Mouse (Mus musculus): ENCODE results near the gene Sart3. TPM values are rescaled to one million over a fixed set of nuclear protein-coding genes. Genes with fewer than 3 reads are reported as not detected.

Sart3 gene
- total RNA-seq, 2 experiments from 2014 or later: 41.8 to 47.3 TPM

GRCm38 (mm10) chr5:113712861-113713260, 59.4 kb downstream of the Sart3 start:
- intact Hi-C loops (cut with DNase I): no loop called here

DNA sequence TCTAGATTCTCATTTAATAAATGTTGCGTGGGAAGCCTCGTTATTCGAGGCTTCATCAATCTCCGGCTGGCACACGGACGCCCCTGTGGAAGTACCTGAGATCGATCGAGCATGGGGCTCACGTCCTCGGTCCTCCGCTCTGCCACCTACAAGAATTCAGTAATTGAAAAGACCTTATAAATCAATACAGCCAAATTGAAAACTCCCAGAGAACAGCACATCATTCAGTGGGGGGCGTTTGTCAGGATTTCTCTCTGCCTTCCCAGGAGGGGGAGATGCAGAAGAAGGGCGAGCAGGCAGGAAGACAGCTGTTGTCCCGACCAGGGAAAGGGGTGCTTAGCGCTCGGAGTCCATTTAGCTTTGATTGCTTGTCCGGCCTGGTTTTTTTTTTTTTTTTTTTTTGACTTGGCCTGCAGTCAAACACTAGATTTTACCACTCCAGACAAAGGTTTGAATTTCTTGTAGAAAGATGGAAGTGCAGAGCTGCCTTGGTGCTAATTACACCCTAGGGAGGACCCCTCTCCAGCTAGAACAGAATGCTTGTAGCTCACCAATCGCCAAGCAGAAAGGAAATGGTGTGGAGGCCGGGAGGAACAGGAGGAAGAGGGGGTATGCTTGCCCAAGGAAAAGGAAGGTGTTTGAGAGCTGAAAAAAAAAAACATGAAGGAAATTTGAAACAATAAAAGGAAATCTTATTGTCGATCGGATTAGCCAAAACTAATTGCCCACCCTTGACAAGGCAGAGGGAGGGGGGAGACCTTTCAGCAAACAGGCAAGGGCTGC, 68.3 kb downstream of the Sart3 start:
- Histone ChIP-seq H3K27ac (no peak overlapping the region), H3K4me3 (no peak overlapping the region)
- no peak for TF ChIP-seq CTCF (IDR thresholded peaks at IDR 0.05)
- intact Hi-C loops (cut with DNase I): no loop called here
- DNase-seq (ENCODE audit: extremely low spot score in 1 of 2, low spot score in 2 of 2): no peak

More at GRCm38 (mm10) chr5:113712861-113713260, 59.4 kb downstream of the Sart3 start:
- DNase-seq (ENCODE audit: extremely low spot score in 1 of 2, low spot score in 2 of 2): no peak
- Histone ChIP-seq H3K4me3 (no peak overlapping the region), H3K27ac (no peak overlapping the region)
- no peak for TF ChIP-seq CTCF (IDR thresholded peaks at IDR 0.05)

GRCm38 (mm10) chr5:113700388-113701023, 71.8 kb downstream of the Sart3 start:
- H3K4me3 ChIP-seq: no peak overlapping the region
- no peak overlapping the region for H3K27ac ChIP-seq
- no peak for TF ChIP-seq CTCF (IDR thresholded peaks at IDR 0.05)
- DNase-seq (ENCODE audit: extremely low spot score in 1 of 2, low spot score in 2 of 2): no peak
- intact Hi-C loops (cut with DNase I): no loop called here

GRCm38 (mm10) chr5:113694415-113694814, 77.9 kb downstream of the Sart3 start:
- intact Hi-C loops (cut with DNase I): no loop called here
- no peak for DNase-seq (ENCODE audit: extremely low spot score in 1 of 2, low spot score in 2 of 2)
- no peak for TF ChIP-seq CTCF (IDR thresholded peaks at IDR 0.05)
- H3K4me3 ChIP-seq: no peak overlapping the region
- no peak overlapping the region for H3K27ac ChIP-seq

DNA sequence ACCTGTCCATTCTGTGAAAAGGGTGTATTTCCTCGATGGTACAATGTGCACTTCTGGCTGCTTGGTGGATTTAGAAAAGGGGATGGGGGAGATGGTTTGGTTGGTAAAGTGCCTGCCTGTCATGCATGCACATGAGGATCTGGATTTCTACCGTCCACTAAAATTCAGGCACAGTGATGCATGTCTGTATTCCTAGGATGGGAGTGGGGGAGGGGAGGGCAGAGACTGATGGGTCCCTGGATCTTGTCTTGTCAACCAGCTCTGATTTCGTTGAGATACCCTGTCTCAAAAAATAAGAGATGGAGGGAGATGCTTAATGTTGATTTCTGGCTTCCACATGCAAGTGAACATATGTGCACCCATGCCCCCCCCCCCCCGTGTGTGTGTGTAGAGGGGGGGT, 78.3 kb downstream of the Sart3 start:
- TF ChIP-seq CTCF (IDR thresholded peaks at IDR 0.05): no peak
- Histone ChIP-seq H3K4me3 (no peak overlapping the region), H3K27ac (no peak overlapping the region)
- intact Hi-C loops (cut with DNase I): no loop called here
- DNase-seq (ENCODE audit: extremely low spot score in 1 of 2, low spot score in 2 of 2): no peak

GRCm38 (mm10) chr5:113693196-113693755, 79.0 kb downstream of the Sart3 start:
- Histone ChIP-seq H3K27ac (no peak overlapping the region), H3K4me3 (no peak overlapping the region)
- no peak for DNase-seq (ENCODE audit: extremely low spot score in 1 of 2, low spot score in 2 of 2)
- no peak for TF ChIP-seq CTCF (IDR thresholded peaks at IDR 0.05)
- intact Hi-C loops (cut with DNase I): no loop called here

Other genes with a start within 250 kb of the Sart3 start
- gene Cmklr1, start 122.1 kb downstream of the Sart3 start, total RNA-seq (2021): 1 to 10 TPM; 2.9 to 4.7 TPM
- gene 1700069L16Rik, start 47.7 kb downstream of the Sart3 start, total RNA-seq (2021): not detected
- 10 to 100 TPM; 11.1 to 11.3 TPM for gene Ficd, start 36.7 kb downstream of the Sart3 start, total RNA-seq (2021)
- 100 to 1,000 TPM; 125 to 128 TPM for gene Iscu, start 238 bp upstream of the Sart3 start, total RNA-seq (2021)
- gene Tmem119, start 28.0 kb upstream of the Sart3 start, total RNA-seq (2021): 10 to 100 TPM; 21.0 to 25.3 TPM
- 10 to 100 TPM; 25.7 to 28.3 TPM for gene Selplg, start 60.1 kb upstream of the Sart3 start, total RNA-seq (2021)
- 10 to 100 TPM; 77.9 to 84.3 TPM for gene Coro1c, start 136.2 kb upstream of the Sart3 start, total RNA-seq (2021)
- 10 to 100 TPM; 28.2 to 28.6 TPM for gene Ssh1, start 221.4 kb upstream of the Sart3 start, total RNA-seq (2021)
- gene Dao, start 231.2 kb upstream of the Sart3 start, total RNA-seq (2021): not detected